In the genomic region with DNA sequence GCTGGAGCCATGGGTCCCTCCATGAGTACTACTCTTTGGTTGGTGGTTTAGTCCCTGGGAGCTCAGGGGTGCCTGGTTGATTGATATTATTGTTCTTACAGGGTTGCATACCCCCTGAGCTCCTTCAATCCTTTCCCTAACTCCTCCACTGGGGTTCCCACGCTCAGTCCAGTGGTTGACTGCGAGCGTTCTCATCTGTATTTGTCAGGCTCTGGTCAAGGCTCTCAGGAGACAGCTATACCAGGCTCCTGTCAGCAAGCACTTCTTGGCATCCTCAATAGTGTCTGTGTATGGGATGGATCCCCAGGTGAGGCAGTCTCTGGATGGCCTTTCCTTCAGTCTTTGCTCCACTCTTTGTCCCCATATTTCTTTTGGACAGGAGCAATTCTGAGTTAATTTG, we compare ENCODE assay signal across 19 mouse cellular contexts. TPM values are rescaled to one million over a fixed set of nuclear protein-coding genes. Genes with fewer than 3 reads are reported as not detected.
"Had no signal": no experiment of that assay in that cellular context is flagged by ENCODE, and none has a peak within 500 bp of the region (broad histone marks: within the 10 kb centered on the region; RNA-seq: fewer than 3 reads in every experiment).

No protein-coding gene starts in this region.

- H3K27me3 ChIP-seq: neural tube, embryonic 13.5 days; neural tube, embryonic 15.5 days; stomach, embryonic 15.5 days had no signal

- H3K4me3 ChIP-seq: neural tube, embryonic 13.5 days; neural tube, embryonic 15.5 days; stomach, embryonic 15.5 days had no signal

- DNase-seq: retina, postnatal 1 day; right cerebral cortex, adult 18-20 months; right cerebral cortex, postnatal 14 days; right cerebral cortex, postnatal 25 days; right cerebral cortex, postnatal 4 days; spleen, adult 18-20 months; thymus, adult 18-20 months; thymus, adult 2 months; thymus, postnatal 14 days; thymus, postnatal 25 days; thymus, postnatal 36 days; thymus, postnatal 4 days had no signal

- H3K9ac ChIP-seq: neural tube, embryonic 13.5 days; neural tube, embryonic 15.5 days; stomach, embryonic 15.5 days had no signal

- H3K4me1 ChIP-seq: neural tube, embryonic 13.5 days; neural tube, embryonic 15.5 days; stomach, embryonic 15.5 days had no signal

- H3K4me2 ChIP-seq: neural tube, embryonic 13.5 days; neural tube, embryonic 15.5 days; stomach, embryonic 15.5 days had no signal

- H3K27ac ChIP-seq: neural tube, embryonic 13.5 days; neural tube, embryonic 15.5 days; stomach, embryonic 15.5 days; stomach, postnatal 0 days had no signal

- H3K9me3 ChIP-seq: neural tube, embryonic 13.5 days; neural tube, embryonic 15.5 days; stomach, embryonic 15.5 days had no signal

RNA-seq across cellular contexts. Expression of a gene that starts 25.2 kb away (rescaled TPM):
- total RNA-seq: neutrophil, adult 5-6 weeks had no signal
- polyA plus RNA-seq: neural tube, embryonic 15.5 days; small intestine, adult 2 months; spleen, adult 2 months; thymus, adult 2 months had no signal
